ENCODE assay signal across 8 mouse cellular contexts in the genomic region with DNA sequence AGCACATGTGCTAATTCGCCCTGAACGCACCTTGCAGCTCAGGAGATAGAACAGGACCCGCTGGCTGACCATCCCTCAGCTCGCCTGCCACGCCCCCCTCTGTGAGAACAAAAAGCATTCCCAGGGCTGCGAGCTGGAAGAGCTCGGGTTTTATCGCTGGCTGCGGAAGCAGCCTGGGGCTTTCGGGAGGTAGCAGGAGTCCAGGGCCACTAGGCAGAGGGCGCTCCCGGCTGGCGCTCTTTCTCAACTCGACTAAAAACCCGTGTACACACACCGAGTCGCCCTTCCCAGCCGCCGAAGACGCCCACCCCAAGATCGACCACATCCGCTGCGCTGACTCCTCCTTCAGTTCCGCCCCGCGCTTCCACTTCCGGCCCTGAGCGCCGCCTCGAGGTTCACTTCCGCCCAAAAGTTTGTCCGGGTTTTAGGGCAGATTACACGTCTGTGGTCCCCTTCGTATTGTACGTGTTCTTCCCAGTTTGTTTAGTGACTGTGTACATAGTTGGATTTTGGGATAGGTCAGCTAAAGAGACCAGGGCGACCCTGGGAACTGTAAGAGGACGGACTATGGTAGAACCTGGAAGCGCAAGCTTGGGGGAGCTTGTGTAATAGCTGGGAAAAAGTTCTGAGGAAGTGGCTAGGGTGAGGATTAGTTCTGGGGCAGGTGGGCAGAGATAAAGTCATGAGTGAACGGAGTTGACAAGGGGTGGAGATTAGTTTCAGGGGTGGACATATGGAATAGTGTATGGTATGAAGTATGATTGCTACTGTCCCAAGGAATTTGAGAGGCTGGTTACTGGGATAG. TPM values are rescaled to one million over a fixed set of nuclear protein-coding genes. Genes with fewer than 3 reads are reported as not detected.
DNase-seq lines count a peak whose midpoint lies in the region; ATAC-seq and TF ChIP-seq lines count a peak whose summit lies in the region.

No protein-coding gene starts in this region.

- no peaks in the 10 kb centered on the region; the same call in 1 of the 2 replicates for H3K36me3 ChIP-seq in forebrain, embryonic 10.5 days (replicated peaks)
- H3K36me3 ChIP-seq in heart, embryonic 14.5 days (ENCODE audit: control insufficient read depth, insufficient read depth, low read length), result no peaks in the 10 kb centered on the region
- no peaks in the 10 kb centered on the region for H3K36me3 ChIP-seq in liver, embryonic 11.5 days (ENCODE audit: control insufficient read depth, insufficient read depth, low read length)
- H3K36me3 ChIP-seq in myocyte (ENCODE audit: control insufficient read depth, insufficient read depth), result no peaks in the 10 kb centered on the region

- no peaks in the 10 kb centered on the region for H3K79me2 ChIP-seq in myocyte (ENCODE audit: control insufficient read depth, insufficient read depth)

- H3K27ac ChIP-seq in forebrain, embryonic 10.5 days, result peak overlapping the region; percentile 86
- peak overlapping the region; percentile 87 to 92 for H3K27ac ChIP-seq in heart, embryonic 14.5 days (replicated peaks in 1 of 2; ENCODE audit: control insufficient read depth in 1 of 2, insufficient read depth in 1 of 2, low read depth in 2 of 2, low read length in 2 of 2)
- H3K27ac ChIP-seq in liver, embryonic 11.5 days (ENCODE audit: low read depth, low read length), result peak overlapping the region; percentile 49; the same call in 1 of the 2 replicates

- peak; percentile 60 for TF ChIP-seq POLR2A in myocyte (IDR thresholded peaks at IDR 0.05; ENCODE audit: insufficient read length, low read depth)

- ATAC-seq in heart, embryonic 14.5 days (ENCODE audit: insufficient number of reproducible peaks, insufficient read depth, low FRiP score, low read depth), result peak; percentile 89
- peak; percentile 91 for ATAC-seq in liver, embryonic 11.5 days (replicated peaks; ENCODE audit: low FRiP score)

- peak; percentile 39 to 55 for DNase-seq in CD8-positive naive resting alpha-beta T cell, adult 2 months (ENCODE audit: low read depth in 2 of 2, low spot score in 2 of 2)
- DNase-seq in c-Kit-positive CD71-positive TER-119-negative erythroid progenitor cells, embryonic 14.5 days (ENCODE audit: low read depth), result peak; percentile 43
- DNase-seq in forebrain, embryonic 10.5 days (ENCODE audit: extremely low spot score, low spot score), result peak; percentile 87
- peak; percentile 84 for DNase-seq in kidney, postnatal 10 days
- DNase-seq in liver, embryonic 11.5 days (ENCODE audit: low spot score), result peak; percentile 81
- peak; percentile 60 to 80 for DNase-seq in spleen, postnatal 4 days (ENCODE audit: low spot score in 2 of 2)

- H3K4me2 ChIP-seq in heart, embryonic 14.5 days (ENCODE audit: low read length), result peak overlapping the region; percentile 89
- peak overlapping the region; percentile 73 for H3K4me2 ChIP-seq in liver, embryonic 11.5 days
- peak overlapping the region; percentile 70 for H3K4me2 ChIP-seq in myocyte (ENCODE audit: low read depth)

- H3K4me3 ChIP-seq in forebrain, embryonic 10.5 days, result peak overlapping the region; percentile 57
- peak overlapping the region; percentile 72 to 75 for H3K4me3 ChIP-seq in heart, embryonic 14.5 days (ENCODE audit: control insufficient read depth in 1 of 2, insufficient read depth in 1 of 2, low read depth in 1 of 2, low read length in 2 of 2)
- peak overlapping the region; percentile 64 for H3K4me3 ChIP-seq in liver, embryonic 11.5 days (ENCODE audit: low read depth, low read length)
- H3K4me3 ChIP-seq in myocyte, result peak overlapping the region; percentile 42

- no peaks in the 10 kb centered on the region for H3K27me3 ChIP-seq in forebrain, embryonic 10.5 days (ENCODE audit: poor library complexity, severe bottlenecking)
- no peaks in the 10 kb centered on the region for H3K27me3 ChIP-seq in heart, embryonic 14.5 days (ENCODE audit: control insufficient read depth, insufficient read depth, low read length)
- H3K27me3 ChIP-seq in liver, embryonic 11.5 days (replicated peaks; ENCODE audit: control insufficient read depth, insufficient read depth, low read length), result no peaks in the 10 kb centered on the region
- H3K27me3 ChIP-seq in myocyte (ENCODE audit: control insufficient read depth, insufficient read depth, insufficient read length), result no peaks in the 10 kb centered on the region

- no peaks in the 10 kb centered on the region for H3K9me3 ChIP-seq in forebrain, embryonic 10.5 days
- H3K9me3 ChIP-seq in heart, embryonic 14.5 days (ENCODE audit: control insufficient read depth, low read length), result no peaks in the 10 kb centered on the region
- no peaks in the 10 kb centered on the region for H3K9me3 ChIP-seq in liver, embryonic 11.5 days (ENCODE audit: control insufficient read depth, low read length)

- peak overlapping the region; percentile 27 for H3ac ChIP-seq in myocyte (ENCODE audit: control insufficient read depth, insufficient read length)

- peak overlapping the region; percentile 78 for H3K9ac ChIP-seq in heart, embryonic 14.5 days (ENCODE audit: low read length)
- H3K9ac ChIP-seq in liver, embryonic 11.5 days (ENCODE audit: low read depth, low read length), result peak overlapping the region; percentile 68

- H3K4me1 ChIP-seq in forebrain, embryonic 10.5 days, result peaks cover 12% of the 10 kb centered on the region
- peaks cover 0 to 5% of the 10 kb centered on the region in 2 experiments; a peak in 1 of 4 replicates for H3K4me1 ChIP-seq in heart, embryonic 14.5 days (ENCODE audit: control insufficient read depth in 2 of 2, insufficient read depth in 2 of 2, low read length in 2 of 2)
- H3K4me1 ChIP-seq in liver, embryonic 11.5 days (replicated peaks; ENCODE audit: control insufficient read depth, insufficient read depth, low read length), result no peaks in the 10 kb centered on the region

- WGBS in forebrain, embryonic 10.5 days, result 6% methylated on average over 39 of the region's 39 CpGs
- WGBS in heart, embryonic 14.5 days, result 5% methylated on average over 39 of the region's 39 CpGs
- 2% methylated on average over 39 of the region's 39 CpGs for WGBS in liver, embryonic 11.5 days

TF ChIP-seq in myocyte, 11 proteins besides CTCF, POLR2A, EP300 and RAD21:
- TF ChIP-seq MYOD1 (IDR thresholded peaks at IDR 0.05; ENCODE audit: control insufficient read depth in 1 of 3, insufficient read length in 2 of 3, low read depth in 2 of 3) (no peak), MYOG (IDR thresholded peaks at IDR 0.05; ENCODE audit: control insufficient read depth in 1 of 3, insufficient read depth in 1 of 3, insufficient read length in 2 of 3, low read depth in 2 of 3) (no peak), SRF (IDR thresholded peaks at IDR 0.05; ENCODE audit: control insufficient read depth, insufficient read length, low read depth) (no peak), REST (IDR thresholded peaks at IDR 0.05; ENCODE audit: insufficient read depth, insufficient read length) (no peak), POLR2AphosphoS2 (IDR thresholded peaks at IDR 0.05; ENCODE audit: insufficient read length, low read depth) (no peak), MAX (IDR thresholded peaks at IDR 0.05; ENCODE audit: low read depth) (no peak), USF1 (IDR thresholded peaks at IDR 0.05; ENCODE audit: low read depth) (no peak), E2F4 (IDR thresholded peaks at IDR 0.05; ENCODE audit: insufficient read depth) (no peak), TCF12 (IDR thresholded peaks at IDR 0.05; ENCODE audit: insufficient read depth, poor library complexity, severe bottlenecking) (no peak)

RNA-seq across cellular contexts. Expression of a gene that starts 4.5 kb away (rescaled TPM):
- polyA plus RNA-seq in forebrain, embryonic 10.5 days (2016; fragmentation: Nextera tagmentation; extraction: Ambion mirVana), result 8.3 and 9.8 TPM in 2 replicates
- 4.2 TPM in 2 replicates for polyA plus RNA-seq in heart, embryonic 14.5 days (2014; fragmentation: Nextera tagmentation; extraction: Ambion mirVana)
- 1.9 and 3.6 TPM in 2 replicates for polyA plus RNA-seq in liver, embryonic 11.5 days (2014; fragmentation: Nextera tagmentation; extraction: Ambion mirVana)
- 0.31 TPM for polyA plus RNA-seq in myocyte (2012; fragmentation: generic; extraction: Trizol)

RNA-seq across cellular contexts. Expression of a gene that starts 4.6 kb away (rescaled TPM):
- not detected in 2 replicates for polyA plus RNA-seq in forebrain, embryonic 10.5 days (2016; fragmentation: Nextera tagmentation; extraction: Ambion mirVana)
- not detected in 2 replicates for polyA plus RNA-seq in heart, embryonic 14.5 days (2014; fragmentation: Nextera tagmentation; extraction: Ambion mirVana)
- not detected in 2 replicates for polyA plus RNA-seq in liver, embryonic 11.5 days (2014; fragmentation: Nextera tagmentation; extraction: Ambion mirVana)
- not detected for polyA plus RNA-seq in myocyte (2012; fragmentation: generic; extraction: Trizol)

RNA-seq across cellular contexts. Expression of a gene that starts 43.1 kb away (rescaled TPM):
- polyA plus RNA-seq in forebrain, embryonic 10.5 days (2016; fragmentation: Nextera tagmentation; extraction: Ambion mirVana), result not detected in 2 replicates
- polyA plus RNA-seq in heart, embryonic 14.5 days (2014; fragmentation: Nextera tagmentation; extraction: Ambion mirVana), result not detected in 2 replicates
- not detected in 2 replicates for polyA plus RNA-seq in liver, embryonic 11.5 days (2014; fragmentation: Nextera tagmentation; extraction: Ambion mirVana)
- not detected for polyA plus RNA-seq in myocyte (2012; fragmentation: generic; extraction: Trizol)

Comparison
In these comparisons a context has a peak if more than half of its experiments do, and no peak if none do; other contexts are left out.
1. Peak in every context shown above with its lines: DNase-seq, ATAC-seq, H3K4me3 ChIP-seq and H3K27ac ChIP-seq.